Mouse (Mus musculus) gastrocnemius, postnatal 4 days (tissue): ENCODE measurements around the gene Mettl7a2. TPM values are rescaled to one million over a fixed set of nuclear protein-coding genes. Genes with fewer than 3 reads are reported as not detected.
"Not testable (repeated sequence)": the region's sequence is repeated elsewhere in the genome, so short reads cannot be mapped to it uniquely, and the experiment has no call there.

Experiments used
- DNase-seq, 2 experiments: peaks; one replicate each; pipeline ENCODE4 v3.0.0; 2021 to 2022; ENCODE audit warnings: low spot score in 2 of 2, mixed read lengths in 2 of 2
- long read RNA-seq, 2 experiments: library from polyadenylated mRNA; stranded (forward); transcript quantifications; one replicate each; pipeline ENCODE4 v2.0.0; 2021
- total RNA-seq, 2 experiments: library from RNA; stranded (reverse); gene quantifications; 2 replicates each; pipeline ENCODE4 v1.2.3; 2021

Mettl7a2 gene
- total RNA-seq = under 1 TPM; 0.23 to 0.25 TPM
- long read RNA-seq, experiment 1 = 0 reads
- long read RNA-seq, experiment 2 = 0 reads

- no peak for DNase-seq
Measured at GRCm38 (mm10) chr15:100352711-100353250, at the start of gene Mettl7a2, which contains the start of gene Methig1. Gene Mettl7a2, plus strand, starts transcription at chr15:100353200. Gene Methig1, plus strand, starts transcription at chr15:100353149.

- DNase-seq = no peak
Measured at GRCm38 (mm10) chr15:100303428-100304018, 49.5 kb upstream of the Mettl7a2 start.

GRCm38 (mm10) chr15:100304019-100304991 lies 48.7 kb upstream of the Mettl7a2 start, which contains the start of gene Mettl7a1:
Gene Mettl7a1, plus strand, starts transcription at chr15:100304140.
- peak; percentile 68 to 84 for DNase-seq

GRCm38 (mm10) chr15:100306201-100306600 lies 46.8 kb upstream of the Mettl7a2 start:
- DNase-seq = no peak

GRCm38 (mm10) chr15:100307438-100308096 lies 45.4 kb upstream of the Mettl7a2 start:
- not testable (repeated sequence) for DNase-seq

GRCm38 (mm10) chr15:100312346-100312745 lies 40.7 kb upstream of the Mettl7a2 start:
- DNase-seq = no peak

GRCm38 (mm10) chr15:100314448-100315145 lies 38.4 kb upstream of the Mettl7a2 start:
- no peak for DNase-seq

GRCm38 (mm10) chr15:100318014-100318671 lies 34.9 kb upstream of the Mettl7a2 start:
- not testable (repeated sequence) for DNase-seq

GRCm38 (mm10) chr15:100319884-100320283 lies 33.1 kb upstream of the Mettl7a2 start:
- no peak for DNase-seq

- DNase-seq = no peak
Measured at GRCm38 (mm10) chr15:100320295-100320905, 32.6 kb upstream of the Mettl7a2 start.

GRCm38 (mm10) chr15:100321134-100321533 lies 31.9 kb upstream of the Mettl7a2 start:
- DNase-seq = no peak

GRCm38 (mm10) chr15:100324021-100324591 lies 28.9 kb upstream of the Mettl7a2 start:
- DNase-seq = no peak

GRCm38 (mm10) chr15:100325235-100325634 lies 27.8 kb upstream of the Mettl7a2 start:
- DNase-seq = no peak

- not testable (repeated sequence) for DNase-seq
Measured at GRCm38 (mm10) chr15:100328089-100328488, 24.9 kb upstream of the Mettl7a2 start.

- DNase-seq = not testable (repeated sequence)
Measured at GRCm38 (mm10) chr15:100329336-100329735, 23.7 kb upstream of the Mettl7a2 start.

- DNase-seq = no peak
Measured at GRCm38 (mm10) chr15:100330739-100331138, 22.3 kb upstream of the Mettl7a2 start.

GRCm38 (mm10) chr15:100332077-100332961 lies 20.7 kb upstream of the Mettl7a2 start:
- not testable (repeated sequence) for DNase-seq

GRCm38 (mm10) chr15:100334629-100335028 lies 18.4 kb upstream of the Mettl7a2 start, which contains the start of gene Mettl7a3:
Gene Mettl7a3, plus strand, starts transcription at chr15:100334929.
- no peak for DNase-seq
